ENCODE assay signal across 8 mouse cellular contexts in genomic region chr4:154299541-154300271, GRCm38 (mm10). TPM values are rescaled to one million over a fixed set of nuclear protein-coding genes. Genes with fewer than 3 reads are reported as not detected.
A peak's percentile ranks its signal among the peaks of the same experiment; 100 is the strongest.
DNase-seq lines count a peak whose midpoint lies in the region; ATAC-seq and TF ChIP-seq lines count a peak whose summit lies in the region.

No protein-coding gene starts in this region.

- H3K27me3 ChIP-seq in heart, postnatal 0 days (ENCODE audit: control insufficient read depth, insufficient read depth, low read length), result peaks cover 22% of the 10 kb centered on the region
- H3K27me3 ChIP-seq in midbrain, embryonic 11.5 days (ENCODE audit: control insufficient read depth, insufficient read depth, low read length), result peaks cover 29% of the 10 kb centered on the region

- no peak overlapping the region for H3K27ac ChIP-seq in heart, postnatal 0 days (ENCODE audit: low read depth)
- H3K27ac ChIP-seq in midbrain, embryonic 11.5 days (ENCODE audit: low read depth, low read length), result no peak overlapping the region

- no peak for TF ChIP-seq CTCF in heart, postnatal 0 days (IDR thresholded peaks at IDR 0.05; ENCODE audit: low read depth)

- peak overlapping the region; percentile 91 for H3K4me2 ChIP-seq in heart, postnatal 0 days (ENCODE audit: low read depth, low read length)
- H3K4me2 ChIP-seq in midbrain, embryonic 11.5 days, result peak overlapping the region; percentile 72

- 1% methylated on average over 48 of the region's 66 CpGs for WGBS in heart, postnatal 0 days
- WGBS in large intestine, adult 2 months, result under 1% methylated on average over 66 of the region's 66 CpGs
- WGBS in midbrain, embryonic 11.5 days, result under 1% methylated on average over 59 of the region's 66 CpGs

- intact Hi-C loops in left cerebral cortex, postnatal 4 days (cut with DNase I), result loop anchor here (5.0 to 10.0 kb wide), 2 partner anchors 137 to 235 kb away; partner anchors contain the start of gene Tprgl

- H3K36me3 ChIP-seq in heart, postnatal 0 days (replicated peaks; ENCODE audit: control insufficient read depth, insufficient read depth, low read length), result no peaks in the 10 kb centered on the region
- H3K36me3 ChIP-seq in midbrain, embryonic 11.5 days (ENCODE audit: control insufficient read depth, insufficient read depth, low read length), result no peaks in the 10 kb centered on the region

- H3K9ac ChIP-seq in heart, postnatal 0 days (replicated peaks; ENCODE audit: low read depth, low read length), result peak overlapping the region; percentile 35; the same call in 1 of the 2 replicates
- H3K9ac ChIP-seq in midbrain, embryonic 11.5 days (ENCODE audit: low read length), result 0 out of 2 replicates have a peak overlapping the region, but pooled peaks have one; percentile 24

- DNase-seq in ES-CJ7 (ENCODE audit: low read depth, low spot score) (peak; percentile 66), WW6 (ENCODE audit: low read depth, low spot score) (peak; percentile 49)
- DNase-seq in heart, postnatal 0 days (ENCODE audit: low spot score), result no peak
- DNase-seq in large intestine, adult 2 months (ENCODE audit: low read depth, low spot score), result peak; percentile 83
- DNase-seq in midbrain, embryonic 11.5 days (ENCODE audit: low spot score, missing footprints), result peak; percentile 90
- no peak for DNase-seq in left cerebral cortex, postnatal 4 days
- no peak for DNase-seq in cerebellum, adult 8-10 months
- no peak for DNase-seq in layer of hippocampus, postnatal 25 days (ENCODE audit: extremely low spot score in 1 of 2, low spot score in 1 of 2)

- no peaks in the 10 kb centered on the region for H3K9me3 ChIP-seq in heart, postnatal 0 days (replicated peaks; ENCODE audit: control insufficient read depth, low read length)
- H3K9me3 ChIP-seq in midbrain, embryonic 11.5 days (ENCODE audit: control insufficient read depth, low read length), result no peaks in the 10 kb centered on the region

- peak overlapping the region; percentile 48 for H3K4me3 ChIP-seq in heart, postnatal 0 days (ENCODE audit: low read depth, low read length)
- H3K4me3 ChIP-seq in midbrain, embryonic 11.5 days (ENCODE audit: low read depth, low read length), result peak overlapping the region; percentile 41

- ATAC-seq in heart, postnatal 0 days (ENCODE audit: insufficient read depth, low read depth), result peak; percentile 54
- peak; percentile 58; the same call in 1 of the 2 replicates for ATAC-seq in midbrain, embryonic 11.5 days (ENCODE audit: low FRiP score)

- no peak for TF ChIP-seq EP300 in heart, postnatal 0 days (IDR thresholded peaks at IDR 0.05; ENCODE audit: low read depth)

- H3K4me1 ChIP-seq in heart, postnatal 0 days (ENCODE audit: control insufficient read depth, insufficient read depth), result peaks cover 6% of the 10 kb centered on the region; the same call in 1 of the 2 replicates
- peaks cover 5% of the 10 kb centered on the region; the same call in 1 of the 2 replicates for H3K4me1 ChIP-seq in midbrain, embryonic 11.5 days (ENCODE audit: control insufficient read depth, insufficient read depth, low read length)

RNA-seq across cellular contexts. Expression of gene Arhgef16, which starts 1.8 kb away (rescaled TPM):
- total RNA-seq in heart, postnatal 0 days (2014; rRNA removed; ENCODE audit: low replicate concordance), result 2.6 and 3.5 TPM in 2 replicates
- polyA plus RNA-seq in heart, postnatal 0 days (2015; fragmentation: Nextera tagmentation; extraction: Ambion mirVana), result 0.49 and 0.62 TPM in 2 replicates
- polyA plus RNA-seq in large intestine, adult 2 months (2012; rRNA removed), result 96.6 and 129 TPM in 2 replicates
- 0.45 and 0.81 TPM in 2 replicates for polyA plus RNA-seq in midbrain, embryonic 11.5 days (2014; fragmentation: Nextera tagmentation; extraction: Ambion mirVana)
- total RNA-seq in left cerebral cortex, postnatal 4 days (2021), result 1 to 10 TPM in 1 of 2 experiments, under 1 TPM in 1; 0.38 to 1.0 TPM
- total RNA-seq in layer of hippocampus, postnatal 25 days (2021), result under 1 TPM; 0.20 to 0.82 TPM

RNA-seq across cellular contexts. Expression of gene B230104I21Rik, which starts 36.2 kb away (rescaled TPM):
- not detected in 2 replicates for total RNA-seq in heart, postnatal 0 days (2014; rRNA removed; ENCODE audit: low replicate concordance)
- not detected in 2 replicates for polyA plus RNA-seq in heart, postnatal 0 days (2015; fragmentation: Nextera tagmentation; extraction: Ambion mirVana)
- polyA plus RNA-seq in large intestine, adult 2 months (2012; rRNA removed), result not detected in 2 replicates
- polyA plus RNA-seq in midbrain, embryonic 11.5 days (2014; fragmentation: Nextera tagmentation; extraction: Ambion mirVana), result not detected in 2 replicates
- not detected for total RNA-seq in left cerebral cortex, postnatal 4 days (2021)
- total RNA-seq in layer of hippocampus, postnatal 25 days (2021), result 1 to 10 TPM in 1 of 2 experiments, under 1 TPM in 1; 0.32 to 1.0 TPM

Comparison
In these comparisons a context has a peak if more than half of its experiments do, and no peak if none do; other contexts are left out.
1. DNase-seq: peak in ES-CJ7 (single experiment), WW6 (single experiment), large intestine, adult 2 months (single experiment) and midbrain, embryonic 11.5 days (single experiment); none in heart, postnatal 0 days (single experiment), left cerebral cortex, postnatal 4 days (single experiment), cerebellum, adult 8-10 months (single experiment) and layer of hippocampus, postnatal 25 days (0 of 2).